Mouse (Mus musculus) adrenal gland, postnatal 4 days (tissue): Measurements from ENCODE around the gene Sart3. TPM values are rescaled to one million over a fixed set of nuclear protein-coding genes. Genes with fewer than 3 reads are reported as not detected.

Source experiments
- DNase-seq, 2 experiments: peaks; one replicate each; pipeline ENCODE4 v3.0.0; 2021 to 2022; ENCODE audit warnings: low spot score in 2 of 2, mixed read lengths in 2 of 2
- total RNA-seq, 2 experiments: library from RNA; stranded (reverse); gene quantifications; 2 replicates each; pipeline ENCODE4 v1.2.3; 2021

The Sart3 gene
- total RNA-seq, 2 experiments from 2014 or later: 48.2 to 53.9 TPM

DNA sequence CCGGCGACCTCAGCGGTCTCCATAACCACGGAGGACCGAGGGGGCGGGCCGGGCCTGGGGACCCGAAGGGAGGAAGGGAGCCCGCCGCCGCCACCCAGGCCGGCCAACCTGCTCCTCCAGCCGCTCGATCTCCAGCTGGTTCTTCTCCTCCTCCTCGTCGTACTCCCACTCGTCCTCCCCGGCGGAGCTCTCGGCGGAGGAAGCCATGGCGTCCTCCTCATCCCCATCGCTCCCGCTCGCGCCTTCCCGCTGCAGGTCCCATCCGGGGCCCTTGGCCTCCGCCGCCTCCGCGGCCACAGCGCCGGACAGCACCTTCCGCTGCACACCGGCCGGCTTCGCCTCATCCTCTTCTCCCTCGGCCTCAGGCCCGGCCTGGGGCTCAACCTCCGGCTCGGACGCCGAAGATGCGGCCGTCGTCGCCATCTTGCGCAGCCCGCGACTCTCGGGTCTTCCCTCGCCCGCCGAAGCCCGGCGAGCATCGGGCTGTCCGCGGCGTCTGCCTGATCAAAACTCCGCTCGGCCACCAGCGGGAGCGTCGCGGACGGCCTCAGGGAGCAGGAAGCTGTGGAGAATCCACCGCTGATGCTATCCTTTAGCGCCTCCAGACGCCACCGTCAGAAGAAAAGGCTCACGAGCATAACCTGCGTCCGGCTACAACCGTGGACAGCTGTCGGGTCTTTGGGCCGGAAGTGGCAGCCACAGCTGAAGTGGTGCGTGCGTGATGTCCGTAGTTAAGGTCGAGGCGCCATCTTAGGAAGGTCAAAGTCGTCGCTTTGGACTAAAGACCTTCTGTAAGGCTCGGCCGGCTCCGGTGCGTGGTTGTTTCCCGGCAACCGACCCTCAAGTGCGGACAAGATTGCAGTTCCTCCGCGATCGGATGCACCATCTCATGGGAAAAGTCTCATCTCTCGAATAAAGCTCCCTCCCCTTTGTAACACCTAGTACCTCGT is 822 bp downstream of the Sart3 start:
- DNase-seq: peak; percentile 59 to 67

- no peak for DNase-seq
These were observed 3.5 kb downstream of the Sart3 start for GRCm38 (mm10) chr5:113768806-113769205.

DNA sequence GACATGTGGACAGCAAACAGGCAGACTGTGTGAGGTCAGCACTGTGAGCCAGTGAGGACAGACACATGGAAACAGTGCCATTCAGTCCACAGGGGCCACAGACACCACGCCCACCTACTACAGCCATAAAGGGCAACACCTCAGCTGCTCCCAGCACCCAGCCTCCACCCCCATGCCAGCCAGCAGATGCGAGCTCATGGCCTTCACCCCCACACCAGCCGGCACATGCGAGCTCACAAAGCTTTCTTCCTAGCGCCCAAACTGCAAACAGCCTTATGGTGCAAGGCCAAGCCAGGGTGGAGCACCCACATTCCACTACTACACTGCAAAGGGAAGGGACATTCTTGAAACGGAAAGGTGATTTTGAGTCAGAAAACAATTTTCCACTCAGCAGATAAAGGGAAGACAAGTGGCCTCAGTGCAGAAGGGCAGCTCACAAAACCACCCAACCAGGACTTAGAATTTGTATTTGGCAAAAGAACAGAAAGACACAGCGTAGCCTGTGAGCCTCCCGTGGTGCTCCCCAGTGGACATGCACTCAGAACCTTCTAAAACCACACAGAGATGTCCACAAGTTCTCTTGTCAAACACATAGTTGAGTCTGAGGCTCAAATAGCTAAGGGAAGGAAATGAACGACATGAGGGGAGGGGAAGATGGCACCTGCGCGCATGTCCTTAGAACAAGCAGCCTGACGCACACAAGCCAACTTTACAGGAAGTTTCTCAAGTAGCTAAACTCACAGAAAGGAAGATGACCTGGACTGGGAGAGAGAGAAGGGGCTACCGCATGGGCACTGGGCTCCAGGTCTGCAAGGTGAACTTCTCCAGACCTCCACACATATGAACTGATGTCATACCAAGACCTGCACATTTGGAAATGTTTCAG is 6.4 kb downstream of the Sart3 start:
- no peak for DNase-seq

DNA sequence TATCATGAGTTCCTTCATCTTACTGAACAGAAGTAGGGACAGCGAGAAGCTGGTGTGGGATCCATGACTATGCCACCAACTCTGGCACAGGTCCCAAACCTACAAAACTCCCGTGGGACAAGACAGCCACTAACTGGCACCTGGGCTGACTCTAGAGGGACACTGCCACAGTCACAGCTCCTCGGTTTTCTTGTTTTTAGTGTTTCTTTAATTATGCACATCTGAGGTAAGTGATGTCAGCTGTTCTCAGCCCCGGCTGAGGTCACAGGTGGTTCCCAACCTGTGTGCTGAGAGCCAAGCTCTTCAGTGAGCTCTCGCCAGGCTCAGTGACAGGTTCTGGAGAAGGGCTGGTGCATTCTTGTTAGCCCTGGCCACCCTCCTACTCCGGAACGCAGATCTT is 7.9 kb downstream of the Sart3 start:
- no peak for DNase-seq

- no peak for DNase-seq
These were observed 10.7 kb downstream of the Sart3 start for GRCm38 (mm10) chr5:113761585-113761984.

DNA sequence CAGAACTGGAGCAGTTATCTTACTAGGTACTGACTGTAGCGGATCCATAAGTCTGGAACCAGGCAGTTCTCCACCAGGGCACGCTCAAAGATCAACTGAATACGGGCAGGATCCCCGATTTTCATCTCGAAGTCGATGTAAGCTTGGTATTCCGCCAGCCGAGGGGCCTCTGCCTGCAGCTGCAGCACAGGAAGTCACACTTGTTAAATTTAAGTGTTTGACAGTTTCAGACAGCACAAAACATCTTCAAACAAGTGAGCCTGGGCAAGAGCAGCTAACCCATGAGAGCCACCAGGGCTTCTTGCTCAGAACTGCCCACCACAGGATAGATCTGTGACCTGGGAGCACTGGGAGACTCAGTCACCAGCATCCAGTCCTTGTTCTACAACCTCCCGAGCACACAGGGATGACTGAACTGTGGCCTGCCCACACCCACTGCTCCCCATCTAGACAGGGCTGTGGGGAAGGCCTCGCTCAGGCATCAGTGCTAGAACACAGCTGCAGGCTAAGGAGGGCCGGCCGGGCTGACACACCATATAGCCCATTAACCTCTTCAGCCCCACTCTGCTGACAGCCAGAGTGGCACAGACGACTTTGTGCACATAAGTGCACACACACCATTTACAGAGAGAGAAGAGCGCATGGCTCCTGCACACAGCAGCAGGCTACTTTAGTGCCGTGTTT is 16.8 kb downstream of the Sart3 start:
- DNase-seq: no peak

DNA sequence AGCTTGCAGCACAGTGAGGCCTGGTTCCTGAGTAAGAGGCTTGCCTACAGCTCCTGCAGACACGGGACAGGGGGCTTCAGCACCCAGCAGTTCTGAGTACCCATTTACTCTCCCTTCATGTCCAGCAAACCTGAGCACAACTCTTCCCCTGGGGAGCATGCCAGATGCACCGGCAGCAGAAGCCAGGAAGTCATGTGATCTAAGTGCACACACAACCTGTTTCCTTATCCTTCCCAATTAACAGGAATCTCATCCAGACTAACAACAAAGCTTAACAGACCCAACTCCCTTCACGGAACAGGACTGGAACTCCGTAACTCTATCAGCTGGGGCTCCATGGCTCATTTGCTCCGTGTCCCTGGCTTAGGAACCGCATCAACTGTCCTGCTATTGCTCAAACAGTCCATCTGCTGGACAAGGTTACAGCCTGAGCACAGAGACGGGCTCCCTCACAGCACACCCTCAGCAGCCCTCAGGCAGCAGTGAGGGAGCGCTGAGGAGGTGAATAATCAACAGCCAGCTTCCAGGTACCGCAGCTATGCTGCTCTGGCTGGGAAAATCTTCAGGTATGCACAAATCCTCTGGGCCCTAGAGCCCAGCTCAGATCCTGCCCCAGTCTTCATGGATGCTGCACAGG is 20.7 kb downstream of the Sart3 start:
- no peak for DNase-seq

DNA sequence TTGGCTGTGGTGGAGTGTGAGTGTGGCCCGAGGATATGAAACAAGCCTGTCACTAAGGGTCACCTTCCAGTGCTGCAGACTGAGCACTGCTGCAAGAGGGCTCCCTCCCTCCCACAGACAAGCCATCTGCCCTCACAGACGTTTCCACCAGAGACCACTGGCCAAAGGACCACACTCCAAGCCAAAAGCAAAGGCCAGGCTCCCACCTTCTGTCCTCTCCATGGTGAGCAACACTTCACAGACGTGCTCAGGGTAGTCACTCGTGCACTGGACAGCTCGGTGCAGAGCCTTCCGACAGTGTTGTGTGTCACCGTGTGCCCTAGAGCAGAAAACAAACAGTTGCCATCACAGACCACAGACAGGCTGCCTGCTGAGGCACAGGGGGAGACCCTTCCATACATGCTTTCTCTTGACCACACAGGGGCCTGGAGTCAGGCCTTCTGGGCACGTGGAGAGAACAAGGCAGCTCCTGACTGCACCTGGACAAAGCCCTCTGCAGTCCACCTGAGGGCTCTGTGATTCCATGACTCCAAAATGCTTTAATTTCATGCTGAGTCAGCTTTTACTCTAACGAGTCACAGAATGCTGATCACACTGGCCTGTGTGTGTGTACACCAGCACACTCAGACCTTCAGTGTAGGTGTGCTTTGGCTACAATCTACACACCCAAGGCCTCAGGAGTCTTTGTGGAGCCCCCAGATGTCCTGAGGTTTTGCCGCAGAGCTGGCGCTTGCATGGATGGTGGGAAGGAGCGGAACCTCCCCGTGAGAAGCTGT is 23.6 kb downstream of the Sart3 start:
- DNase-seq: no peak

DNA sequence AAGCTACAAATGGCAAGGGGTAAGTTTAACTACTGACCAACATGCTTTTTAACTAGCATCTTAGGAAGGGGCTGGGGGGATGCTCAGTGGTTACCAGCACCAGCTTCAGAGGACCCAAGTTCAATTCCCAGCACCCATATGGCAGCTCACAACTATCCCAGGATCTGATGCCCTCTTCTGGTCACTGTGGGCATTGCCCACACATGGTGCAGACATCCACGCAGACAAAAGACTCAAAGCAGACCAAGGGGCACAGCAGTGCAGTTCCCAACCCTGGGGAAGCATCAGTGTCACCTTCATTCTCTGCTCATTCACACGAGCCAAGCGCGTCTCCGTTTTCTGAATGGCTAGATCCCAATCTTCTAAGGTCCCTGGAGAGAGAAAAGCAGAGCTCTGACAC is 24.7 kb downstream of the Sart3 start:
- no peak for DNase-seq

DNA sequence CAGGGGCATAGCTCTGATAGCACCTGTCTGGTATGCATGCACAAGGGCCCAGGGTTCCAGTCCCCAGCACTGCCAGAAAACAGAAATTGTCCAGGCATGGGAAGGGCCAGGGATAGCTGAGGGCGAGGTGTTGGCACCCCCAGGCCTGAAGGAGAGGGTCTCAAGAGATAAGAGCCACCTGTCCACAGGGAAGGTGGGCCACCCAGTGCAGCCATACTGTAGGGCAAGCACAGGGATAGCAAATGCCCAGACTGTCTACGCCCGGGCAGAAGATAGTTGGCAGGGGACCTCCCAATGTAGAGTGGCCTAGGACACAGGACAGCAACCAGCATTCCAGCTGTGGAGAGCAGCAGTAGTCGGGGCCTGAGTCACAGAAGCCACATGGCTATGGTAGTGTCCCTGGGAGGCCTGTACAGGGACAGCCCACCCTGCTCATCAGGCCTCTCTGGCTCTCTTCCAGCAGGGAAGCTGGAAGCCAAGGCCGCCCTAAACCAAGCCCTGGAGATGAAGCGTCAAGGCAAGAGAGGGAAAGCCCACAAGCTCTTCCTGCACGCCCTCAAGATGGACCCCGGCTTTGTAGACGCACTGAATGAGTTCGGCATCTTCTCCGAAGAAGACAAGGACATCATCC is 34.6 kb downstream of the Sart3 start:
- no peak for DNase-seq

- no peak for DNase-seq
These were observed 35.7 kb downstream of the Sart3 start for GRCm38 (mm10) chr5:113736522-113737164.

DNA sequence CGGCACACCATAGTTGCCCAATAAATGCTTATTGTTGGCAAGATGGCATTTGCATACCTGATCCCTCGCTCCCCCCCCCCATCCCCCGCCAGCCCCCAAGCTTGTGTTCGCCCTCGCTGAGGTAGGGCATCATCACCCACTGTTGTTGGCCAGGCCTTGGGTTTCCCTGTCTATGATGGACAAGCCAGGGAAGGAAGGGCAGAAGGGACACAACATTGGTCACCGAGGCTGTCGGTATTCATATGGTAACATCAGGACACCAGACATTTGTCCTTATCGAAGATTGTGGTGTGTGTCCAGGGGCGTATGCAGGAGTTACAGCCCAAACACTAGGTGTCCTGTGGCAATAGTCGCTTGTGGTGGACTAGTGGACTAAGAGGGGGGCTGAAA is 36.2 kb downstream of the Sart3 start:
- no peak for DNase-seq

- DNase-seq: peak; percentile 81 to 87
These were observed 36.8 kb downstream of the Sart3 start, which contains the start of gene Ficd for GRCm38 (mm10) chr5:113735345-113736112. TSS of gene Ficd (plus strand) at chr5:113735803.

DNA sequence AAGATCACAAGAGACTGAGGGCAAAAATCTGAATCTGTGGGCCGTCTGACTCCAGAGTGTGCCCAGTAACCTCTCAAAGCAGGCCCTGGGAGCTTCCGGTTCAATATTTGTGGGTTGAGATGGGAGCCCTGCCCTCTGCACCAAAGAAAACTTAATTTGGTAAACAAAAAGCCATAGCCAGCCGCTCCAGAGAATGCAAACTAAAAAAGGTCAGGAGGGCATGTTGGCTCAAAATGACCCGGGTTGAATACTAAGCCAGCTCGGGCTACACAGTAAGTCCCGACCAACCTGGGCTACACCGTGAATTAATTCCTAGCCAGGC is 37.3 kb downstream of the Sart3 start:
- DNase-seq: no peak

DNA sequence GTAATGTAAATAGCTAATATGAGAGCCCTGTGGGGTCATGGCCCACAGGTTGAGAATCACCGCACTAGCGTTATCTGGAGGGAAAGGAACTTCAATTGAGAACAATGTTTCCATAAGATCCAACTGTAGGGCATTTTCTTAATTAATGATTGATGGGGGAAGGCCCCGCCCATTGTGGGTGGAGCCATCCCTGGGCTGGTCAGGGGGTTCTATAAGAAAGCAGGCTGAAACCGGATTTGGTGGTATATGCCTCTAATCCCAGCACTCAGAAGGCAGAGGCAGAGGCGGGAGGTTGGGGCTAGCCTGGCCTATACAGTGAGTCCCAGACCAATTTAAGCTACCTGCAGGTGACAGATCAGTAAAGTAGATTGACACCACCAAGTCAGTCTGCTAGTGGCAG is 37.9 kb downstream of the Sart3 start:
- DNase-seq: no peak

- DNase-seq: no peak
These were observed 40.1 kb downstream of the Sart3 start for GRCm38 (mm10) chr5:113732182-113732581.

DNA sequence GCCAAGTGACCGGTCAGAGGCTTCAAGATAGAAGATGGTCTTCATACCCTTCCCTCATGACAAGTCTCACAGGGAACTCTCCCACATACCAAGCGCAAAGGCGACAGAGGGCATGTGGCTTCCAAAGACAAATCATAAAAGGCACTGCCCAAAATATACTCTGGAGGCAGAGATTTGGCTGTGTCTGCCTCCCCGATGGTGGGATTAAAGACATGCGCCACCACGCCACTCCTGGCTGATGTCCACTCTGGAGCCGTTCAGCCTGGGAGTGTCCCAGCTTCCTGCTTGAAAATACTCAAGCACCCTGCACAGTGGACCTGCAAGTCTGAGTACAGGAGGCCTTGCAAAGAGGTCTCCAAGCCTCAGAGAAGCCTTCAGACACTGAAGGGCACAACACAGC is 41.1 kb downstream of the Sart3 start:
- DNase-seq: no peak

DNA sequence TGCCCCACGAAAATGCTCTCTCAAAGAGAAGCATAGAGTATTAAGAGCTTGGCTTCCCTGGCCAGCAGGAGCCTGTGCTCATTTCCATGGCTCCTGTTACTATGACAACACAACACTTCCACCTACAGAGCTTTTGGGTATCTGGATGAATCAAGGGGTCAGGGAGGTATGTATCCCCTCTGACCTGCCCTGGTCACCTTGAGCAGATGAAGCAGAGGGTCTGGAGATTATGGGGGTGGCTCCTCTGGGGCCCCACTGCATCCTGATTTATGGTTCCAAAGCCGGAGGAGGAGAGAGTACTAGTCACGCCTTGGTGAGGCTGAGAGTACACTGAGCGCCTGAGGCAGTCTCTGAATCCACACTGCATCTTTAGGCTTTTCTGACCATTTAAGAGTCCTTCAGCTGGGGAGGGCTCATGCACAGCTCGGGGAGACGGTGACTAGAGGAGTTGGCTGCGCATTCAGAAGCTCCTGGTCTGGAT is 41.6 kb downstream of the Sart3 start:
- no peak for DNase-seq
